Mouse (Mus musculus) frontal cortex, adult (tissue): Measurements from ENCODE around the gene Urgcp.
A peak's percentile ranks its signal among the peaks of the same experiment; 100 is the strongest.
"Not testable (repeated sequence)": the region's sequence is repeated elsewhere in the genome, so short reads cannot be mapped to it uniquely, and the experiment has no call there.

ENCODE experiments used
- ATAC-seq: cut with Nextera tagmentation; 2 replicates; pipeline ENCODE4 v1.9.2; 2017; ENCODE audit warnings: mild to moderate bottlenecking, moderate library complexity, mixed read lengths; ENCODE audit not compliant: low TSS enrichment

Urgcp gene

DNA sequence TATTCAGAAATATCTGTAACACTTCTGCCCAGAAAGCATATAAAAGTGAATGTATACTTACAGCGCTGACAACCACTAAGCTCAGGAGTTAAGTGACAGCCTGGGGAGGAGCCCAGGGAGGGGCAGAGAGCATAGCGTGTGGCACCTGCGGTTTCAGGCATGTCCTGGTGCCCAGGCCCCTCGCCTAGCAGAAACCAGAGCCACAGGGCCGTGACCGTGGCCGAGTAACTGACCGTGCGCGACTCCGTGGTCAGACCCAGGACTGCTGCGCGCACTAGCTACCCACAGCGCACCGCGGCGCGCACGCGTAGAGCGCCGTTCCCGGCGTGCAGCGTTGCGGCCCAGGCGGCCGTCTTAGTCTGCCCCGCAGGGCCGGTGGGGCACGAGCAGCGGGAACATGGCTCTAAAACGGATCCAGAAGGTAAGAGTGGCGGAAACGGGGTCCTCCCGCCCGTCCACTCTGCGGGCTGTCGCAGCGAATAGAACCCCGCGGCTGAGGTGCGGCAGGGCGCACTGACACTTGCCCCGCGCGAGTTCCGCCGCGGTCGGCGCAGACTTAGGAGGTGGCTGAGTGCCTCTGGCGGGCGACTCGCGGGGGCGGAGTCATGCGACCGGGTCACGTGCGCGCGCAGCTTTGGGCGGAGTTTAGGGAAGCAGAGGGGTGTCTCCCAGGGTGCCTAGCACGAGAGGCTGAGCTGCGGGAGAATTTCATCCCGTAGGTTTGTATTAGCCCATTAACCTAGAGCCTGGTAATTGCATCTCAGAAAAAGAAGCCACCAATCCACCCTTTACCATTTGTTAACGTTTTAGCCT is at the start of gene Urgcp:
Gene Urgcp (minus strand): TSS at position 557 of the 813 bp plus-strand sequence.
- ATAC-seq, result peak; percentile 98

DNA sequence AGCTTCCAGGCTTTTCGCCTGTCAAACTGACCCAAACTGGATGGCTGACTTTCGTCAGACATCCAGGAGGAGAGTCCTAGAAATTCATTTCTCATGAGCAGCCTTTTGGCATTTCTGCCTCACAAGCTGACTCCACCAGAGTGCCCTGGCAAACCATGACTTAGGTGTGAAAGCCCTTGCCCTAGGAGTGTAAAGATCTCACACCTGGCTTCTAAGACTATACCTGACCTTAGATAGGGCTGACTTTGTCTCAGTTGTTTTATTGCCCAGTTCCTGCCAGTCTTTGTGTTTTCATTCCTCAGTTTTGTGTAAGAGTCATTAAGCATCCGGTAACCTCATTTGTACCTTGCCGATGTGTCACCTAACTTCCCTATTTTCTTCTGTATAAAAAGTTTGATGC is 47.3 kb upstream of the Urgcp start:
- ATAC-seq, result not testable (repeated sequence)

DNA sequence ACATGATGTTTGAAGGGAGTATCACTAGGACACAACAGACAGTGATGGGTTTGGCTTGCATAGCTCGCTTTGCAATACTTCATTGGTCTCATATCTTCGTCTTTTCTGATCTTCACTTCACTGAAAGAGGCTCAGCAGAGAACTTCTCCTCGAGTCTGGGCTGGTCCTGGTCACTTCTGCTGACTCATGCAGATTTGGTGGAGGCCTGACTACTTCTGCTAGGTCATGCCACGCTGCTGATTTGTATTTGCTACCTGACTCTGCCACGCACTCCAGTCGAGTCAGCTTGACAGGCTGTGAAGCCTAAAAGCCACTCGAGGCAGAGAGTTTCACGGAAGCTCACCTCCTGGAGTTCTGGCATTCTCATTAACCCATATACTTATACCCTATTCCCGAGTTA is 45.8 kb upstream of the Urgcp start:
- ATAC-seq, result no peak

DNA sequence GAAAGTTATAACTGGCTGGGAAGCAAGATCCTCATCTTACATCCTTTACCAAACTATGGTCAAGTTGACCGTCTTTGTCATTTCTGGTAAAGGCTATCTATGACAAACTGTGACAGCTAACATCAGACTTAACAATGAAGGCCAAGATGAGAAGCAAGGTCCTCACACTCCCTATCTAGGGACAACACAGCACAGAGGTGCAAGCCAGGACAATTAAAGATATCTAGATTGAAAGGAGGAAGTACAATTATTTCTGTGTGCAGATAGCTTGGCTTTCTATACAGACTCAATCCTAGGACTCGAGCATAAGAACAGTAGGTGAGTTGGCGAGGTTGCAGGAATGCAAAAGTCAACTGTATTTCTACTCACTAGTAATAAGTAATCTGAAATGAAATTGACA is 43.5 kb upstream of the Urgcp start:
- ATAC-seq, result no peak

DNA sequence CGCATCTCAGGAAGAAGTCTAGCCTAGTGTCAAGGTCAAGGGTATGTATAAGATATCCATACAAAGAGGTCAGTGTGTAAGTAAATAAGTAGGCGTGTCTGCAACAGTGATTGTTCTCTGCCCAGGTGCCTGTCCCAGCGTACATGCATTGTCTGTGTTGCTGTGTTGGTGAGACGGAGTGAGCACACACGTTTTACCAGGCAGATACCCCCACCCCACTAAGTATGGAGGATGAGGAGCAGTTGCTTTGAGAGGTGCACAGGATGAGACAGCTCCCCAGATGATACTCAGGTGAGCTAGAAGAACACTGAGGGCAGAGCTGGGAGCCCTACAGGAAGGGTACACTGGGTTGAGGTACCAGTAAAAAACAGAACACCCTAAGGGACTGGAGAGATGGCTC is 42.0 kb upstream of the Urgcp start:
- no peak for ATAC-seq

DNA sequence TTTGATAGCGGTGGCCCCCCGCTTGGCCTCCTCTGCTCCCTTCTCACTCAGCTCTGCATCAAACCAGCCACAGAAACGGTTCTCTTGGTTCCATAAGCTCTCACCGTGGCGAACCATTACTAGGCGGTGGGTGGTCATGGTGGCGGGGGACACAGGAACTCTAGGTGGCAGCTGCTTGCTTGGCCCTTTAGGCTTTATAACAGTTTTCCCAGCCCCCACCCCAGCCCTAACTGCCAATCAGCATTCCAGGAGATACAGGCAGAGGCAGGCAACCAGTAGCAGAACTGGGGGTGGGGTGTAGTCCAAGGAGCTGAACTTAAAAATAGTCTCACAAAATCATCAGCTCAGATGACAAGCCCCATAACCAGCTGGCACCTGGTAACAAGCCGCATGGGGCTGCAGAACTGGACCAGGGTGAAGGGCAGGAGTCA is 41.4 kb upstream of the Urgcp start, which contains the start of gene Pgam2:
Gene Pgam2 (minus strand): TSS at position 183 of the 431 bp plus-strand sequence.
- ATAC-seq, result peak; percentile 68

DNA sequence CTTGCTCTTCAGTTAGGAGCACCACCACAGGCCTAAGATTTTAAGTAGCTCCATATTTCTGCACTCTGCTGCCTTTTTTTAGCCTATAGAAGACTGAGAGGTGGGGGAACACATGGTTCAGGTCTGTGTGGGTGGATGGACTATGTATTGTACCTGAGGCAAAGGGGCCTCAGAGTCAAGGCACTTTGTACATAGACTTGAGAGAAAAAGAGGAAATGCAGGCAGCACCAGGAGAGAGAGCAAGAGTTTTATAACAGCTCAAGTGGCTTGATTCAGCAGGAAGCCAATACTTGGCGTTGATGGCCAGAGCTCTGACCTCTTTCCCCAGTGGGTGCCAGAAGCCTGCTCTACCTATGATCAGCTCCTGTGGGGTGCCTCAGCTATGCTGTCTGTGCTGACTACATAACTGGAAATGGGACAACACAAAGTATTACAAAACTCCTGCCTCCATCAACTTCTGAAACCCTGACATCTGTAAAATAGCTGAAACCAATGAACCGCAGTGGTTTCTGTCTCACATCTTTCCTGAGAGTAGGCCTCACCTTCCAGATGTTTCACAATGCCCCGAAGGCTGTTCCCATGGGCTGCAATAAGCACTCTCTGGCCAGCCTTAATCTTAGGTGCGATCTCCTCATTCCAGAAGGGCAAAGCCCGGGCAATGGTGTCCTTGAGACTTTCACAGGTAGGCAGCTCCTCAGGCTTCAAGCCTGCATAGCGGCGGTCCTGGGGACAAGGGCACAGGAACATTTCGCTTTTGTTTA is 40.5 kb upstream of the Urgcp start:
- ATAC-seq, result peak; percentile 14; the same call in 1 of the 2 replicates

DNA sequence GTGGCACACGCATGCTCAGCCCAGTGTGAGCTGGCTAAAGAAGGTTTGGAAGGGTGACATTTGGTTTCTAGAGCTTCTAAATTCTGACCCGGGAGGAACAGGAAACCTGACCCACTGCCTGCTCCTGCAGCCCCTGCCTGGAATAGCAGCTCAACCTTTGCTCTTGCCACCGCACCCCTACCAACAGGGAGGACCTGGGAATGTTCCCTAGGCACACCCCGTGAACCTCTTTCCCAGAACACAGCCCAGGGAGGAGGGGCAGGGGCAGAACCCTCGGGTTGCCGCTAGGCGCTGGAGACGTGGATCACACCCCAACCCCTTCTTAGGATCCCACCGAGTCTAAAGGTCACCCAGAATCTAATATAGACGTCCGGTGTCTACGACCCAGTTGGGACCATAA is 39.8 kb upstream of the Urgcp start:
- no peak for ATAC-seq

DNA sequence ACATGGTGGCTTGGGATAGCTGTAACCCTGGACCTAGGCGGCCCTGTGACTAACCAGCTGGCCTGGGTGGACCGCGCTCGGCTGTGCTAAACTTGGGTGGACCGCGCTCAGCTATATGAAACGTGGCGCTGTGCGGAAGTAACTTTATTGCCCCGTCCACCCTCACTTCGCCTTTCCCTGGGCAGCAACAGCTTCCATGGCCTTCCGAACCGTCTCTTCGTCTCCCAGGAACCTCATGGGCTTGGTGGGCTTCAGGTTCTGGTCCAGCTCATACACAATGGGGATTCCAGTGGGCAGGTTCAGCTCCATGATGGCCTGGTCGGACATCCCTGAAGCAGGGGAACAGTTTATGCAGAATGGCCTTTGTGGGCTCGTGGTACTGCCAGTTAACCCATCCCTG is 39.3 kb upstream of the Urgcp start:
- ATAC-seq, result no peak

DNA sequence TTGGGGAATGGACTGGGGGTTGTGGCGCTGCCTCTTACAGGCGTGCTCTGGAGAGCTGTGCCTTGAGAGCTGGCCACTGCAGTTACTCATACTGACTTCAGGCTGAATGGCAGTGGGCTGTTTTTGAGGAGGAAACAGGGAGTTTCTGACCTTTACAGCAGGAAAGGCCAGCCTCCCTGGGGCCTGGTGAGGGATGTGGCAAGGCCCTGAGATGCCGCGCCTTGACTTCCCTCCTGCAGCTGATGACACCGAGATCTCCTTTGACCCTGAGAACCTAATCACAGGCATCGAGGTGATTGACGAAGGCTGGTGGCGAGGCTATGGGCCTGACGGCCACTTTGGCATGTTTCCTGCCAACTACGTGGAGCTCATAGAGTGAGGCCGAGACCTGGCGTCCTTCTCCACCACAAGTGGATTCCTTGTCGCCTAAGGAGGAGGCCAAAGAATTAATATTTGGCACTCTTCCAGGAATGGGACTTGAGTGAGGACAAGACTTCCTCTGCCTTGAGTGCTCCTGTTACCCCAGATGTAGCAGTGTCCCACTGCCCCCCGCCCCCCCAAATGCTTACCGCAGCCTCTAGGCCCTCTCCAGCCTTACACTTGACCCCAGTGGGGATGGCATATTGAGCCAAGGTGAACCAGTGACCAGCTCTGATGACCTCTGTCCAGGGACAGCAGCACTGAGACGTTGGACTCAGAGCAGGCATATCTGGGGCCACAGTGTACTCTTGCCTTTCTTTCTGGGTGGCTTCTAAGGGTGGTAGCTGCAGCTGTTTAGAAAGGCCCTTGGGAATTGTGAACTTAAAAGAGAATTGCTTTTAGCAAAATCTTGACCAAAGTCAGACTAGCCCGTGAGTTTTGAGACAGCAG is 37.7 kb upstream of the Urgcp start:
- no peak for ATAC-seq

DNA sequence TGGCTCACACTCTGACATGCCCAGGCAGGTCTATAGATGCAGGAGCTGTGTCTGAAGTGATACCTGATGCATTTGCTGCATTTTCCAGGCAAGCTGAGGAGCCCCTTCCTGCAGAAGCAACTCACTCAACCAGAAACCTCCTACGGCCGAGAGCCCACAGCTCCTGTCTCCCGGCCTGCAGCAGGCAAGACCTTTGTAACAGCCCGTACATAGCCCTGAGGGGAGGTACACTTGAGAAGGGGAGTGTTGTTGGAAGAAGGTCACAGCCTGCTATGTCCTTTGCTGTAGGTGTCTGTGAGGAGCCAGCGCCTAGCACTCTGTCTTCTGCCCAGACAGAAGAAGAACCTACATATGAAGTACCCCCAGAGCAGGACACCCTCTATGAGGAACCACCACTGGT is 35.8 kb upstream of the Urgcp start:
- ATAC-seq, result no peak

DNA sequence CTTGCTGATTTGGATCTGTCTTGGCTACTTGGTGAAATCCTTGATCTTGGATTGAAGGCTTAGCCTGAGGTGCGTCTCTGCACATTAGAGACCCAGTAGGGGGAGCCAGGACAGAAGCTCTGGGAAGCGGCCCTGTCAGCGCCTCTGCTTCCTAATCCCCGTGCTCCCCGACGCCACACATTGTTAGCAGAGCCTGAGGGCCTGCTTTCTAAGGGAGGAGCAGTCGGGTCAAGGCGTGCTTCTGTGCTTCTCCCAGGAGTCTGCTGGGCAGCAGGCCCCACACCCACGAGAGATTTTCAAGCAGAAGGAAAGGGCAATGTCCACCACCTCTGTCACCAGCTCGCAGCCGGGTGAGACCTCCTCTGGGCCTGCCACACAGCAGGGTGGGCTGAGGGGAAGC is 35.2 kb upstream of the Urgcp start:
- ATAC-seq, result no peak

DNA sequence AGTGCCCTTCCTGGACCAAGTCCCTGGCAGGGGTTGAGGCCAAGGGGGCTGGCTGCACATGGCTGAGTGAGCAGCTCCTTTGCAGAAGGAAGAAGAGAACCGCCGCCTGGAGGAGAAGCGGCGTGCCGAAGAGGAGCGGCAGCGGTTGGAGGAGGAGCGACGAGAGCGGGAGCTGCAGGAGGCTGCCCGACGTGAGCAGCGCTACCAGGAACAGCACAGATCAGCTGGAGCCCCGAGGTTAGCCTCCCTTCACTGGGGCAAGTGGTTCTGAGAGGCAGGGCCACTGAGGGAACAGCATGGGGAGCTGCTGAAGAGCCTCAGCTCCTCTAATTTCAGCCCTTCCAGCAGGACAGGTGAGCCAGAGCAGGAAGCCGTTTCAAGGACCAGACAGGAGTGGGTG is 34.8 kb upstream of the Urgcp start:
- no peak for ATAC-seq

DNA sequence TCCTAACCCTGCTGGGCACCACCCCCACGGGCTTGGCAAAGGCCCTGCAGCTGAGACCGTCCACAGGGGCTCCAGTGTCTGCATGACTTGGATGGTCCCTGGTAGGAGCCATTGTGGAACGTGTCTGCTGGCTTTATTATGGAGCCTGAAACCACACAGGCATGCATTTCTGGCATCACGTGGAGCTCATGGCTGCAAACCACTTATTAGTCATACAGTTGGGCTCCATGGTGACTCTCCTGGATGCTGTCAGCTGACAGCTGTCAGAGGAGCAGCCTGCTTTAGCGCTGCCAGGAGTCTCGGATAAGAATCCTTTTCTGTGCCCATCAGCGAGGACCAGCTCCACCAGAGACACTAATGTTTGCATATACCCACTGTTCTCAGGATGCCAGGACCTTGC is 33.5 kb upstream of the Urgcp start:
- peak; percentile 76 for ATAC-seq

DNA sequence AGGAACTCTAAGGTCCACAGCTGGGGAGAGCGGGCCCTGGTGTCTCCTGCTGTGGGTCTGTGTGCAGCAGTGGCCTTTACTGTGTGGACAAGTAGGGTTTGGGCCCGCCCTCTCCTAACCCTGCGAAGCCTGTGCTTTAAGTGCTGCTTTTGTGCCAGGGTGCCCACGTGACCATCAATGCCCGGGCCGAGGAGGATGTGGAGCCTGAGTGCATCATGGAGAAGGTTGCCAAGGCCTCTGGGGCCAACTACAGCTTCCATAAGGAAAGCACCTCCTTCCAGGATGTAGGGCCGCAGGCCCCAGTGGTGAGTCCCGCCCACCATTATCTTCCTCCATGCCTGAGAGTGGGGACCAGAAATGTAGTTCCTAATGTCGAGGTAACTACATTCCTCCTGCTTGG is 33.1 kb upstream of the Urgcp start:
- ATAC-seq, result no peak

DNA sequence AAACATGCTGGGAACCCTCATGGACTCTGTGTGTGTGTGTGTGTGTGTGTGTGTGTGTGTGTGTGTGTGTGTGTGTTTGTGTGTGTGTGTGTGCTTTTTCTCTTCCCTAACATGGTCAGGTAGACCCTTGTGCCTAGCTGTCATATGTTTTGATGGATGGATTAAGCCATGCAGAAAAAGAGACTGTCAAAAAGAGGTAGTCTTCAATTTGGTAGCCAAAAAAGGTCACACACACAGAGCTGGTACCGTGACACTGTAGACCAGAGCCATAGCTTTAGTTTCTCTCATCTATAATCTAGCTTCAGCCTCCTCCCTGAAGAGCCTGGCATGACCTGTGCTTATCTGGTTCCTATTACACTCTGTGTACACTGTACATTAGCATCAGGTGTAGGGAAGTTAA is 28.3 kb upstream of the Urgcp start:
- ATAC-seq, result no peak

DNA sequence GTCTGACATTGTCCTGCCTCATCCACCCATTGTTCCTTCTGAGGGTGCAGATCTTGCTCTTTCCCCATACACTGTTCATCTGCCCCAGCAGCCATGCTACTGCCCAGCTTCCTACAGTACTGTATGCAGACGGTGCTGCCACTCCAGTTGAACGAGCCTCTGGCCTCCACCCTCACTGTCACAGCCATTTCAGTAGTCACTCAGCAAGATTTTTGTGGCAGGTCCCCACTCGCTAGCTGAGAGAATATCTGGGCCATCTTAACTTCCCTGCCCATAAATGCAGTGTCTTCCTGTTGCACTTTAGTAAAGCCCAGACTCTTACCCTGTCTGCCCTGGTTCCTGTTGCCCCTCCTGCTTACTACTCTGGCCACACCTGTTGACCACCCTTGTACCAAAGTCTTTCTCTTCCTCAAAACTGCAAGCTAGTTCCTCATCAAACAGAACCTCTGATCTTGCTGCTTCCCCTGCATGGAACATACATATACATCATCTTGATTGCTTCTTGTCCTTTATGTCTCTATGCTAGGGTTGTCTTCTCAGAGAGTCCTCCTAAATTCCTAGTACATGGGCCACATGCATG is 27.7 kb upstream of the Urgcp start:
- ATAC-seq, result no peak

DNA sequence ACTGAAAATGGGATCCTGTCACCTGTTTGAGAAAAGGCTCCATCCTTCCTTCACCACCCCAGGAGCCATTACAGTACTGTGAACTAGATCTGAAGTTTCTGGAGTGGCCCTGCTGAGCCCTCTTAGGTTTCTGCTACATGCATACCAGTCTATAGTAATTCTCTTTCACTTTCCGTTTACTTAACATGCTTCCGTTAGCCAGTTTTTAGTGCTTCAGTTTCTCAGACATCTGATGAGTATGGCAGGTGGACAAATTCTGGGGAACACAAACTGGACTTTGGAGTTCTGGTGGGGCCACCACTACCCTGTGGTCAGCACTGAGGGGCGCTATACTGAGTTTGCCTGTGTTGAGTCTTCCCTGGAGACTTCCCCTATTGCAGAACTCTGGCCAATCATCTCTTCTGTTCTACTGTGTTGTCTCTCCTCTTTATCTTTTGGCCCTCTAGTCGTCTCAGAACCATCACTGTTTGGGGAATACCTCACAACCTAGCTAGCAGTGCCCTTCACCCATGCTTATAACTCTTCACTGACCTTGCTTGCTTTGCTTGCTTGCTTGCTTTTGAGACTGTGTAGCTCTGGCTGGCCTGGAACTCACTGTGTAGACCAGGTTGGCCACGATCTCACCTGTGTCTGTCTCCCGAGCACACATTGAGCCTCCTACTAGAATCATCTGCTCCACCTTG is 27.0 kb upstream of the Urgcp start:
- no peak for ATAC-seq

DNA sequence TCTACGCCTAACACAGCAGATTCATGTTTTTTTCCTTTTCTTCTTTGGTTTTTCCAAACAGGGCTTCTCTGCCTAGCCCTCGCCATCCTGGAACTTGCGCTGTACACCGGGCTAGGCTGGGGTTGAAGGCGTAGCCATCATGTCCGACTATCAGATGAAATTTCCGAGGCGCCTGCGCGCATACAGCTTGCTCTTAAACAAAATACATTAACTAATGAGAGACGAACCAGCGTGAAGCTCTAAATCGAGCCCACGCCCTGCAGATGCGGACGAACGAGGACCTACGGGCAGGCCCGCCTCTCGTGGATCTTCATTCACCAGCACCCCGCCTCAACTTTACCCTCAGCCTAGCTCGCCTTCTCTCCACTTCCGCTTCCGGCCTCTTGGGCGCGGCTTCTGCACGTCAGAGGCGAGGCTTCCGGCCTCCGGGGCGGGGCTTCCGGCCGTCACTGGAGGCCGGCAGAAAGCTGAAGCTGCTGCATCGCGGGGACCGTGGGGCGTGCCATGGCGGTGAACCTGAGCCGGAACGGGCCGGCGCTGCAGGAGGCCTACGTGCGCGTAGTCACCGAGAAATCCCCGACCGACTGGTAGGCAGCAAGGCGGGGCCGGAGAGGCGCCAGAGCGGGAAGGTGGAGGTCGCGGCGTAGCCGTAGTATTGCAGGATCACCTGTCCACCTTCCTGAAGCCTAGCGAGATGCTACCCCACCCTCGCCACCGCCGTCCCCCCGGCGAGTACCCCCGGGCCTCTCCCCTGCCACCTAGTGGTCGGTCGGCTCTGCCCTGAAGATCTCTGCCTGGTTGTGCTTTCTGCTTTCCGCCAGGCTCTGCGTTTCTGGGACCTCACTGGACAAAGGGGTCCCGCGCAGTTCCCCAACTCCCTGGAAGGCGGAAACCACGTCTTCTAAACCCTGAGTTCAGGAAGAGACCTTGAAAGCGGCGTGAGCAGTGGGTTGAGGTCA is 26.2 kb upstream of the Urgcp start, which contains the start of gene Dbnl:
Gene Dbnl (plus strand): TSS at position 433 of the 959 bp plus-strand sequence.
- peak; percentile 95 for ATAC-seq

DNA sequence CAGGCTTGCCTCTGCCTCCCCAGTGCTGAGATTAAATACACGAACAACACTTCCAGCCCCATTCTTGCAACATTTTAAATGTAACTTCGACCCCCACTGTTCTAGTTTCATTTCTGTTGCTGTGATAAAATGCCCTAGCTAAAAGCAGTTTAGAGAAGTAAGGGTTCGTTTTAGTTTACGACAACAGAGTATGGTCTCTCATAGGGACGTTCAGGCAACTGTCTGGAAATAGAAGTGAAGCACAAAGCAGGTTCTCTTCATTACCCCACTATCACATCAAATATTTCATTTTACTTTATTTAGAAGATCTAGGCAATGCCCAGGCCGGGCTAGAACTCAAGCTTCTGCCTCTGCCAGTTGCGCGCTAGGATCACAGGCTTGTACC is 25.5 kb upstream of the Urgcp start:
- ATAC-seq, result no peak
